Mouse (Mus musculus) heart, embryonic 11.5 days (tissue): ENCODE measurements around the gene Prrg3. TPM values are rescaled to one million over a fixed set of nuclear protein-coding genes. Genes with fewer than 3 reads are reported as not detected.

Source experiments
- ATAC-seq: fragments of 200-750 bp; cut with Nextera tagmentation; replicated peaks from 2 replicates; pipeline ENCODE4 v1.8.0; 2017; ENCODE audit warnings: moderate library complexity; ENCODE audit not compliant: insufficient number of reproducible peaks, low FRiP score, low TSS enrichment
- H3K27ac ChIP-seq: fragments of 300-500 bp; sonication (generic); 2 replicates; pipeline ENCODE4 v1.5.1; 2014; ENCODE audit warnings: mild to moderate bottlenecking, low read depth, low read length
- H3K27me3 ChIP-seq: fragments of 300-500 bp; sonication (generic); 2 replicates; pipeline ENCODE4 v1.6.1; 2014; ENCODE audit warnings: mild to moderate bottlenecking, low read length, mixed read lengths; ENCODE audit not compliant: control insufficient read depth, insufficient read depth
- H3K36me3 ChIP-seq: fragments of 300-500 bp; sonication (generic); 2 replicates; pipeline ENCODE4 v1.6.1; 2014; ENCODE audit warnings: mild to moderate bottlenecking, low read length, moderate library complexity, mixed read lengths; ENCODE audit not compliant: control insufficient read depth, insufficient read depth
- H3K4me1 ChIP-seq: fragments of 300-500 bp; sonication (generic); 2 replicates; pipeline ENCODE4 v1.6.1; 2014; ENCODE audit warnings: low read length; ENCODE audit not compliant: control insufficient read depth, insufficient read depth
- H3K4me2 ChIP-seq: fragments of 300-500 bp; sonication (generic); 2 replicates; pipeline ENCODE4 v1.6.1; 2014; ENCODE audit warnings: mild to moderate bottlenecking, moderate library complexity
- H3K4me3 ChIP-seq: fragments of 300-500 bp; sonication (generic); 2 replicates; pipeline ENCODE4 v1.5.1; 2014; ENCODE audit warnings: low read depth, low read length
- H3K9ac ChIP-seq: fragments of 300-500 bp; sonication (generic); 2 replicates; pipeline ENCODE4 v1.6.1; 2014; ENCODE audit warnings: mild to moderate bottlenecking, low read depth, low read length, moderate library complexity
- H3K9me3 ChIP-seq: fragments of 300-500 bp; sonication (generic); replicated peaks from 2 replicates; pipeline ENCODE4 v1.6.1; 2016; ENCODE audit warnings: low read length; ENCODE audit not compliant: control insufficient read depth
- WGBS: fragments of 180-500 bp; shearing (Covaris S2); extraction: QIAGEN DNeasy Blood & Tissue Kit; methylation state at CpG from one replicate; pipeline ENCODE4 v1.1.7; 2014; ENCODE audit not compliant: insufficient replicate concordance; 5-methylcytosine and 5-hydroxymethylcytosine counted together
- polyA plus RNA-seq: library from polyadenylated mRNA; unstranded; fragments of >200 nt; fragmentation: Nextera tagmentation; extraction: Ambion mirVana; gene quantifications from 2 replicates; pipeline ENCODE4 v1.2.1, GENCODE M21; 2014

Prrg3 gene
- 4.1 and 5.1 TPM in 2 replicates for polyA plus RNA-seq

- WGBS: 19% methylated on average over 71 of the region's 72 CpGs
- H3K4me1 ChIP-seq: no peaks in the 10 kb centered on the region
- H3K27me3 ChIP-seq: peaks cover 14% of the 10 kb centered on the region
- H3K9ac ChIP-seq: peak within 1 kb of the TSS; percentile 43
- ATAC-seq: peak; percentile 88
- H3K36me3 ChIP-seq: no peaks in the 10 kb centered on the region
- no peaks in the 10 kb centered on the region for H3K9me3 ChIP-seq
- H3K4me2 ChIP-seq: peak within 1 kb of the TSS; percentile 77
- no peak within 1 kb of the TSS for H3K27ac ChIP-seq
- H3K4me3 ChIP-seq: peak within 1 kb of the TSS; percentile 48
These were observed at the start of gene Prrg3 for GRCm38 (mm10) chrX:71962073-71963051. Prrg3 (plus strand) TSS chrX:71962624.

DNA sequence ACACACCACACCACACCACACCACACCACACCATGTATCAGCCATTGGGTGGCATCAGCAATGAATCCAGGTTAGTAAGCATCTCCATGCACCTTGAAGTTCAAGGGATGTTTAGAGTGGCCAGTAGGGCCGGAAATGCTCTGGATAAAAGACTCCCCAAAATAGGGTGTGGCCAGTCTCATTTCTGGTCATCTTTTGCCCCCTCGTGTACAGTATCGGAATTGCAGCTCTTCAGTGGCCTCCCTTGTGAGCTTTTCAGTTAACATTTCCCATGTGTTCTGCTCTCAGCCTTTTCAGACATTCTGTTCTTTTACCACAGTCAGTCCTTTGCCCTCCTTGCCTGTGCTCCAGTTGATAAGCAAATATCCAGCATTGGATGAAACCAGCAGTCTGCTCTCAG lies 15.8 kb upstream of the Prrg3 start:
- H3K4me1 ChIP-seq: no peaks in the 10 kb centered on the region
- no peaks in the 10 kb centered on the region for H3K9me3 ChIP-seq
- 16% methylated on average over 3 of the region's 3 CpGs for WGBS
- no peak overlapping the region for H3K4me3 ChIP-seq
- H3K27ac ChIP-seq: no peak overlapping the region
- H3K4me2 ChIP-seq: no peak overlapping the region
- ATAC-seq: no peak
- H3K36me3 ChIP-seq: no peaks in the 10 kb centered on the region
- H3K27me3 ChIP-seq: peaks cover 3% of the 10 kb centered on the region; the same call in 1 of the 2 replicates
- no peak overlapping the region for H3K9ac ChIP-seq

- H3K27me3 ChIP-seq: peaks cover 12% of the 10 kb centered on the region
- H3K4me2 ChIP-seq: no peak overlapping the region
- H3K9me3 ChIP-seq: no peaks in the 10 kb centered on the region
- no peak overlapping the region for H3K4me3 ChIP-seq
- H3K4me1 ChIP-seq: no peaks in the 10 kb centered on the region
- no peak overlapping the region for H3K27ac ChIP-seq
- no peak overlapping the region for H3K9ac ChIP-seq
- H3K36me3 ChIP-seq: no peaks in the 10 kb centered on the region
- no peak for ATAC-seq
These were observed 4.1 kb upstream of the Prrg3 start for GRCm38 (mm10) chrX:71958366-71958765.

- ATAC-seq: no peak
- Histone ChIP-seq H3K36me3 (no peaks in the 10 kb centered on the region), H3K27me3 (peaks cover 14% of the 10 kb centered on the region), H3K4me3 (peak overlapping the region; percentile 48), H3K9me3 (no peaks in the 10 kb centered on the region), H3K27ac (no peak overlapping the region), H3K4me2 (peak overlapping the region; percentile 77), H3K4me1 (no peaks in the 10 kb centered on the region), H3K9ac (peak overlapping the region; percentile 30; the same call in 1 of the 2 replicates)
- 42% methylated on average over 9 of the region's 9 CpGs for WGBS
These were observed 970 bp downstream of the Prrg3 start for GRCm38 (mm10) chrX:71963275-71963912.

- Histone ChIP-seq H3K36me3 (no peaks in the 10 kb centered on the region), H3K4me2 (no peak overlapping the region)
These were observed 5.8 kb downstream of the Prrg3 start for GRCm38 (mm10) chrX:71968216-71968615.

GRCm38 (mm10) chrX:71968816-71969215 lies 6.4 kb downstream of the Prrg3 start:
- no peak overlapping the region for H3K27ac ChIP-seq
- H3K27me3 ChIP-seq: 0 out of 2 replicates have a peak, but pooled peaks cover 2% of the 10 kb centered on the region
- WGBS: 78% methylated on average over 6 of the region's 6 CpGs
- no peak for ATAC-seq
- H3K36me3 ChIP-seq: no peaks in the 10 kb centered on the region
- H3K9ac ChIP-seq: no peak overlapping the region
- no peaks in the 10 kb centered on the region for H3K4me1 ChIP-seq
- no peak overlapping the region for H3K4me3 ChIP-seq
- no peaks in the 10 kb centered on the region for H3K9me3 ChIP-seq
- no peak overlapping the region for H3K4me2 ChIP-seq

More at GRCm38 (mm10) chrX:71968216-71968615, 5.8 kb downstream of the Prrg3 start:
- Histone ChIP-seq H3K4me3 (no peak overlapping the region), H3K4me1 (no peaks in the 10 kb centered on the region), H3K9ac (no peak overlapping the region), H3K9me3 (no peaks in the 10 kb centered on the region), H3K27me3 (0 out of 2 replicates have a peak, but pooled peaks cover 2% of the 10 kb centered on the region), H3K27ac (no peak overlapping the region)
- 81% methylated on average over 1 of the region's 1 CpGs for WGBS
- no peak for ATAC-seq

GRCm38 (mm10) chrX:71971325-71971724 lies 8.9 kb downstream of the Prrg3 start:
- no peak overlapping the region for H3K27ac ChIP-seq
- no peak overlapping the region for H3K4me2 ChIP-seq
- H3K4me1 ChIP-seq: no peaks in the 10 kb centered on the region
- H3K27me3 ChIP-seq: peaks cover 2% of the 10 kb centered on the region; the same call in 1 of the 2 replicates
- 64% methylated on average over 5 of the region's 5 CpGs for WGBS
- no peaks in the 10 kb centered on the region for H3K36me3 ChIP-seq
- no peak for ATAC-seq
- H3K4me3 ChIP-seq: no peak overlapping the region
- no peak overlapping the region for H3K9ac ChIP-seq
- no peaks in the 10 kb centered on the region for H3K9me3 ChIP-seq

DNA sequence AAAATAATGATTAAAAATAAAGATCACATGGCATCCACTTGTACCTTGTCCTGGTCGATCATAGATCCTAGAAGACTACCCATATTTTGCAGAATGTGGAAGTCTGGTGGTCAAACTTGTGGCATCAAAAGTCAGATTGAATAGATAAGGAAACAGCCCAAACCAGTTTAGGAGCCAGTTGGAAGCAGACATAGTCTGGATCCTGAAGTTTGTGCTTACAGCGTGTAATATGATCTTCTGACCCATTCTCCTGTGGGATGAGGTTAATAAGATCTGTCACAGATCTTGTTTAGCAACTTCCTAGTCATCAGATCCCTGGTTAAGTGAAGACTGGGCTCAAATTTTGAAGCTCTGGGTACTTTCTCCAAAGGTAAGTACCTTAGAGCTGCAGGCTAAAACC lies 10.3 kb downstream of the Prrg3 start, which contains the start of gene Fate1:
Gene Fate1, plus strand, starts transcription at position 301 of the 400 bp plus-strand sequence.
- 75% methylated on average over 2 of the region's 2 CpGs for WGBS
- Histone ChIP-seq H3K4me3 (no peak within 1 kb of the TSS), H3K27me3 (no peaks in the 10 kb centered on the region; the same call in 1 of the 2 replicates), H3K9ac (no peak within 1 kb of the TSS), H3K4me1 (no peaks in the 10 kb centered on the region), H3K36me3 (no peaks in the 10 kb centered on the region), H3K9me3 (no peaks in the 10 kb centered on the region), H3K27ac (no peak within 1 kb of the TSS), H3K4me2 (no peak within 1 kb of the TSS)
- no peak for ATAC-seq
